Mouse (Mus musculus): ENCODE measurements around the gene Als2cl. TPM values are rescaled to one million over a fixed set of nuclear protein-coding genes. Genes with fewer than 3 reads are reported as not detected.

The Als2cl gene
- total RNA-seq, 2 experiments from 2014 or later: 3.7 to 7.5 TPM

DNA sequence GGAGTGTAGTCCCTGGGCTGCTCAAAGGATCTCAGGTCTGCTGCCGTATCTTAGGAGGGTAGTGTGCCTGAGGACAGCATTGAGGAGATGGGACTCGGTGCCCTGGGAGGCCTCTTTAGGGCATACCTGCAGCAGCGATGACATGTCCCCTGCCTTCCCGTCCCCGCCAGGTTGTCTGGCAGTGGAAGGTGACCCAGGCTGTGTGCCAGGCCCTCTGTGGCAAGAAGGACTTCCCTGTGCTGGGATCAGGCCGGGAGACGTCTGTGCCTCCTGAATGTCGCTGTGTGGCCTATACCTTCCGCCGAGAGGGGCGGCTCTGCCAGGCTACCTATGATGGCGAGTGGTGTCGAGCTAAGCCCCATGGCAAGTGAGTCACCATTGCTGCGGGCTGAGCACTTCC is 9.3 kb downstream of the Als2cl start:
- no peak overlapping the region for H3K4me3 ChIP-seq
- no peak overlapping the region for H3K27ac ChIP-seq
- DNase-seq: no peak
- intact Hi-C loops (cut with DNase I): no loop called here
- TF ChIP-seq CTCF (IDR thresholded peaks at IDR 0.05): no peak

DNA sequence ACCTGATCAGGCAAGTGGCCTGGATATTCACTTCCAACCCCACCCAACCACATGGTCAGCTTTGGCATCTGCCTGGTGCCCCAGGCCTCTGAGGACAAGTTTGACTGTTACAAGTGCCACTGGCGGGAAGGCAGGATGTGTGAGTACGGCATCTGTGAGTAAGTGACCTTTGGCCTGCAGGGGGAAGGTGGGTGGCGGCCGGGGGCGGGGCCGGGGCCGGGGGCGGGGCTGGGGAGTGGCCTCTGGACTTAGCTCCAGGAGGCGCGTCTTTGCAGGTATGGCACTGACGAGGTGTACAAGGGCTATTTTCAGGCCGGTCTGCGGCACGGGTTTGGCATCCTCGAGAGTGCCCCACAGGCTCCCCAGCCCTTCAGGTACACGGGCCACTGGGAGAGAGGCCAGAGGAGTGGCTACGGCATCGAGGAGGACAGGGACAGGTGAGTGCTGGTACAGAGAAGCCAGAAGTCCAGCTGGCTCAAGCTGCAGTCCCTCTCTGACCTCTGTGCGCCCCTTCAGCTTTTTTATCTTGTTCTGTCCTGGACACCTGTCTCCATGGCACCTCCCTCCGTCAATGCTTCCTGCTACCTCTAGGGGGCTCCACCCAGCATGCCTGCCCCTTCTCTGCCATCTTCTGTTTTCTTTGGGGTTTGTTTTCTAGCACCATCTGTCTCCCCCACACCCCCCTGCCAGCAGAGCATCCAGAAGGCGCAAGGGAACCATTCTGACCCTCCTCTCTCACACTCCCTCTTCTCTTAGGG is 10.5 kb downstream of the Als2cl start:
- peak; percentile 37; the same call in 1 of the 2 replicates for TF ChIP-seq CTCF (IDR thresholded peaks at IDR 0.05)
- intact Hi-C loops (cut with DNase I): no loop called here
- Histone ChIP-seq H3K27ac (peak overlapping the region; percentile 24; the same call in 1 of the 2 replicates), H3K4me3 (no peak overlapping the region)
- no peak for DNase-seq

DNA sequence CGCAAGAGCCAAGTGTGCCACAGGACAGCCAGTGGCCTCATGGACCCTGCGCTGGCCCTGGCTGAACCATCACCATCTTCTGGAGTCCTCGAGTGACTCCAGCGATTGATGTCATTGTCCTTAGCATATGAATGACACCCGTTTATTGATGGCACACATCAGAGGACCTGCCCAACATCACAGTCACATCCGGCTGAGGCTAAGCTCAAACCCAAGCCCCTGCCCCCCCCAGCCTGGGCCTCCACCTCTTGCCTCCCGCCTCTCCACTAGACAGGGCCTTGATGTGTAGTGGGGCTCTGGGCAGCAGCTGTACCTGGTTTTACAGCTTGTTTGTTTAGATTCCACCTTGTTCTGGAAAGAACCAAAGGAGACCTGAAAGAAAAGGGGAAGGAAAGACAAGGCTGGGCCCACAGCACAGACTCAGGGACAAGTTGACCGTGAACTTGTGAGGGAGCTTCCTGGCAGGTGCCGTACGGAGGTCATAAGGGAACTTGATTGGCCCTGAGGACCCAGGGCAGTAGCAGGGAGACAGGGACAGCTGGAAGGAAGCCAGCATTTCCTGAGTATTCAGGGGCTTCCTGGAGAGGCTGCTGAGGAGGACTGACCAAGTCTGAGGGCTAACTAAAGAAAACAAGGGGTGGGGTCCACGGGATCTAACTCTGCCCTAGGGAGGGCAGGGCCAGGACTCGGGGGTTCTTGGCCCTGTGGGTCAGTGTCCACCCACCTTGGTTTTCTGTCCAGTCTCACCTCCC is 11.6 kb downstream of the Als2cl start:
- intact Hi-C loops (cut with DNase I): no loop called here
- no peak overlapping the region for H3K4me3 ChIP-seq
- H3K27ac ChIP-seq: peak overlapping the region; percentile 53
- TF ChIP-seq CTCF (IDR thresholded peaks at IDR 0.05): no peak
- DNase-seq: no peak

DNA sequence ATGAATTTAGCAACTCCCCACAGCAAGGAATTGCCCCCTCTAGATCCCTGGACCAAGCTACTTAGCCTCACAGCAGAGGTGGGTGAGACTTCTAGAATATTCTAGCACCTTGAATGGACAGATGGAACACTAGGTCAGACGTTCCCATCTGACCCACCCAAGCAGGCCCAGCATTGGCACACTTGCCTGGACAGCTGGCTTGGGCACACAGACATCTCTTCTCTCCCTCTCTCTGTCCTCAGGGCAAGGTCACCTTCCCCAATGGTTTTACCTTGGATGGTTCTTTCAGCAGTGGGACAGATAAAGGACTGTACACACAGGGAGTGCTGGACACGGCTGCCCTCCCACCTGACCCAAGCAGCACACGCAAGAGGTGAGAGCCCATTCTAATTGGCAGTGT is 12.9 kb downstream of the Als2cl start:
- DNase-seq: no peak
- H3K27ac ChIP-seq: no peak overlapping the region
- TF ChIP-seq CTCF (IDR thresholded peaks at IDR 0.05): no peak
- no peak overlapping the region for H3K4me3 ChIP-seq
- intact Hi-C loops (cut with DNase I): no loop called here

DNA sequence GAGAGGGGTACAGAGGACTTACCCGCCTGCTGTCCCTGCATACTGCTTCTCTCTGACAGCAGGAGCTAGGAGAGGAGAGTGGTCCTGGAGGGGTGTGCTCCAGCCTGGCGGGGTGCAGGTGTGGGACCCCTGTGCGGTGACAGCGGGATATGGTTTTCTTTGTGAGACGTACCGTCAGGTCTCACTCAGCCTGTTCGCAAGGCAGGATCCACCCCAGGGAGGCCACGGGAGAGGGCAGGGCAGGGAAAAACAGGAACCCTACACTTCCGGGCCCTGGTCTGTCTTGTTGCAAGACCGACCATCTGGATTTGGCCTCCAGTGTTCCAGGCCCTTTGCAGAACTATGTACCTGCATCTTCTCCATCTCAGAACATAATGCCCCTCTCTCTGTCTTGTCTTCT is 13.8 kb downstream of the Als2cl start:
- 0 out of 2 replicates have a peak overlapping the region, but pooled peaks have one; percentile 19 for H3K4me3 ChIP-seq

DNA sequence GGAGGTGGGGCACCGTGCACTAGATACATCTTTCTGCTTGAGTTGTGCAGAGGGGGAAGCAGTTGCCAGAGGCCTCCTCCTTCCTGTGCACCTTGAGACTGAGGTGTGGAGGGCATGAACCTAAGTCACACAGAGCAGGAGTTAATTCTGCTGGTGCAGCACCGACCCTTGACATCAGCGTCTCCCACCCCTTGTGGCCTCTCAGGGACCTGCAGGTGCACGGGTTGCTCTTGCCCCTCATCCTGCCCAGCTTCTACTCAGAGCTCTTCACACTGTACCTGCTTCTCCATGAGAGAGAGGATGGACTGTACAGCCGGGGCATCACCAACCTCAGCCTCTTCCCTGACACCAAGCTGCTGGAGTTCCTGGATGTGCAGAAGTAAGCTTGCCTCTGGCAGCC is 15.8 kb downstream of the Als2cl start:
- TF ChIP-seq CTCF (IDR thresholded peaks at IDR 0.05): no peak
- Histone ChIP-seq H3K27ac (no peak overlapping the region), H3K4me3 (no peak overlapping the region)
- DNase-seq: peak; percentile 10
- intact Hi-C loops (cut with DNase I): no loop called here

More for the DNA sequence above, 13.8 kb downstream of the Als2cl start:
- intact Hi-C loops (cut with DNase I): no loop called here
- no peak for TF ChIP-seq CTCF (IDR thresholded peaks at IDR 0.05)
- no peak for DNase-seq
- H3K27ac ChIP-seq: no peak overlapping the region; the same call in 1 of the 2 replicates

DNA sequence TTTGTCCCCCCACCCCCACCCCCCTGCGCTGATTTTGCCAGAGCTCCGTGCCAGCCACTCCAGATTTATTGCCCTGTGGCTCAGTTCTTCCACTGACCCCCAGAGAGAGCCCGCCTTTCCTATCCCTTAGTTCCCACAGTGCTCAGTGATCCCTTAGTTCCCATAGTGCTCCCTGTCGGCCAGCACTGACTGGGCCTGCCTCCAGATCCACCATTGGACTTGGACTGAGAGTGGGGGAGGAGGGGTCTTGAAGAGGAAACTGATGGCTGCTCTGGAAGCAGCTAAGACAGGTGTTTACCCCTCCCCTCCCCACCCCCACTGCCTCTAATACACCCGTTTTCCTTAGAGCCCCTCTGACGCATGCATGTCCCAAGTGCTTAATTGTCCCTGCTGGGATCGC is 16.3 kb downstream of the Als2cl start:
- TF ChIP-seq CTCF (IDR thresholded peaks at IDR 0.05): no peak
- DNase-seq: no peak
- no peak overlapping the region for H3K27ac ChIP-seq
- no peak overlapping the region for H3K4me3 ChIP-seq
- intact Hi-C loops (cut with DNase I): no loop called here

DNA sequence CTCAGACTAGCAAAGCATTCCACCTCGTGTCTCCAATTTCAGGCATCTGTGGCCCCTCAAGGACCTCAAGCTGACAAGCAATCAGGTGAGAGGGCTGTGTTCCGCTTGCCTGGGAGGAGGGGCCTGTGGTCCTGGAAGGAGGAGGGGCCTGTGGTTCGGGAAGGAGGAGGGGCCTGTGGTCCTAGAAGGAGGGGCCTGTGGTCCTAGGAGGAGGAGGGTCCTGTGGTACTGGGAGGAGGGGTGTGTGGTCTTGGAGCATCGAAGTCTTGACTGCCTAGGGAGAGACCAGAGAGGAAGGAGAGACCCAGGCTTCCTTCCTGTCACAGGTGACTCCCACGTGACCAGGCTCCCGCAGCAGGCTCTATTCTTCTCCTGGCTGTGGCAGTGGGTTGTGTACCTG is 16.9 kb downstream of the Als2cl start:
- TF ChIP-seq CTCF (IDR thresholded peaks at IDR 0.05): no peak
- peak; percentile 11 for DNase-seq

DNA sequence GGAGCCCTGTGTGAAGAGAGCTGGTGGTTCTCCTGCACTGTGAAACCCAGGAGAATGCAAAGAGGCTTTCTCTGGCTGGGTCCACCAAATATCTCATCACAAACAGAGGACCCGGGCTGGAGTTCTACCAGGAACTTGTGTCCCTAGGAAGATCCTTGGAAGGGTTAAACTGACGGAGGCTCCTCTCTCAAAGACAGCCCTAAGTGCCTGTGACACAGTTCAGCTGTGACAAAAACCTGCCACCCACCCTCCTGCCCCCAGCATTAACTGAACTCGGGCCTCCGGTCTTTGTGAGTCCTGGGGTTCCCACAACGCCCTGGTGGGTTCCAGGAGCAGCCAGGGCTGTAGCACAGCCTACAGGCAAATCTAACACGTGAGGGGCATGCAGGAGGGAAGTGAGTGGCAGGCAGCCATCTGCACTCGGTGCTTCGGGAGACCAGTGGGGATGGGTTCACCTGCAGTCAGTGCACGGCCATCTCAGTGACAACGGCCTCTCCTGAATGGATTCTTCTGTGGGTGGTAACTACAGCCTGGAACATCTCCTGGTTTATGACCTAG is 19.9 kb downstream of the Als2cl start:
- H3K27ac ChIP-seq: no peak overlapping the region
- no peak overlapping the region for H3K4me3 ChIP-seq
- DNase-seq: no peak
- intact Hi-C loops (cut with DNase I): no loop called here
- TF ChIP-seq CTCF (IDR thresholded peaks at IDR 0.05): no peak

More for the DNA sequence above, 16.9 kb downstream of the Als2cl start:
- Histone ChIP-seq H3K27ac (no peak overlapping the region), H3K4me3 (no peak overlapping the region)
- intact Hi-C loops (cut with DNase I): no loop called here

DNA sequence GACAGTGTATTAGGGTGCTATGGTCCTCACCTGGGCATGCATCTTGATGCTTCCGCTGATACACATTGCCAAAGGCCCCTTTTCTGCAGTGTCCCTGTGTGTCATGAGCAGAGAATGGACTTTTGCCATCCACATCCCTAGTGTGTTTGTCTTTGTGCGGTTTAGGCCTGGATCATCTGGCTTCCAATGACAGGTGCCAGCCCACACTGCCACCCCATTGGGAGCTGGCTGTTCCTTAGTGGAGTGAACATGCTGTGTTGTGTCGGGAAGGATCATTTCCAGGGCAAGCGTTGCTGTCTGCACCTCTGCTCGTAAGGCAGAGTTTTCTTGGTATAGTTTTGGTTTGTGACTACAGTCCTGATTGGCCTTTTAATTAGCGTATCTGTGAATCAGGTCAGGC is 21.5 kb downstream of the Als2cl start:
- Histone ChIP-seq H3K4me3 (no peak overlapping the region), H3K27ac (no peak overlapping the region)
- no peak for DNase-seq
- TF ChIP-seq CTCF (IDR thresholded peaks at IDR 0.05): no peak
- intact Hi-C loops (cut with DNase I): no loop called here

DNA sequence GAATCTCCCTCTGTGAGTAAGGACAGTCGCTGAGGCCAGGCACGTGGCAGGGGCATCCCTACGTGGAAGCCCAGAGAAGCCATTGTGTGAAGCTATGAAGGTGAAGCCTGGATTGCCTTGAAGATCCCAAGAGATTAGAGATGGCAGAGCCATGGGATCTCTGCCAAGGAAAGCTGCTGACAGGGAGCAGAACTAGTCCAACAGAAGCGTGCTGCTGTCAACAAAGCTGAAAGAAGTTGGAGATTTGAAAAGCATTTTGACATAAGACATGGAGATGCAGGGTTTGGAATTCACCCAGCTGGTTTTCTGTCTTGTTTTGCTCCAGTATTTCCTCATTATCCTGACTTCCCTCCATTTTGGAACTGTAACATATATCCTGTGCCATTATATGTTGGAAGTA is 22.6 kb downstream of the Als2cl start:
- no peak for TF ChIP-seq CTCF (IDR thresholded peaks at IDR 0.05)
- Histone ChIP-seq H3K27ac (no peak overlapping the region), H3K4me3 (no peak overlapping the region)
- intact Hi-C loops (cut with DNase I): no loop called here
- no peak for DNase-seq

DNA sequence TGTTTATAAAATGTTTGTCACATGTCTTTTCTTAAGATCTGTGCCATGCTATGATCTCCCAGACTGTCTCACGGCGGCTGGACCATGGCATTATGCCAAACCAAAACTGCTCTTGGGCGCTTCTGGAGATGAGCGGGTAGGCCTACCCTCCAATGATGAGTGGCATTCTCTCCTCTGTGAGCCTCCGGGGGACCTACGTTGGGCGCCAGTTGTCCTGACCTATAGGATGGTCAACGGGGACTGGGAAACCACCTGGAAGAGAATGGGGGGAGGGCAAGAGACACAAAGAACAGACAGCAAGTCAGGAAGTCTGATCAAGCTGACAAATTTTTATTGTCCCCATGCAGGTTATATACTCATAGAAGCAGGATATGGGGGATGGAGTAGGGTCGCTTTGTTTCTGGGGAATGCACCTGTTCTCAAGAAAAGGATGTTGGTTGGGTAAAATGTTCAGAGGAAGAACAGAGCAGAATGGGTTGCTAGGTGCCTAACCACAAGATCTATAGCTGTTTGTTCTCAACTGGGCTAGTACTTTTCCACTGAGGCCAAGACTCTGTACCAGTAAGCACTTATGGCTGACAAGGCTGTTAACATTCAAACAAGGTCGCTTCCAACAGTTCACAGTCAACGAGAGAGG is 27.6 kb downstream of the Als2cl start:
- Histone ChIP-seq H3K27ac (no peak overlapping the region), H3K4me3 (no peak overlapping the region)
- no peak for TF ChIP-seq CTCF (IDR thresholded peaks at IDR 0.05)
- DNase-seq: no peak
- intact Hi-C loops (cut with DNase I): no loop called here

All from gastrocnemius, adult 2 months (tissue).